Mouse (Mus musculus): ENCODE data around the gene Rpl18. TPM values are rescaled to one million over a fixed set of nuclear protein-coding genes. Genes with fewer than 3 reads are reported as not detected.

The Rpl18 gene
- polyA plus RNA-seq, 1 experiment = 20,873 TPM

DNA sequence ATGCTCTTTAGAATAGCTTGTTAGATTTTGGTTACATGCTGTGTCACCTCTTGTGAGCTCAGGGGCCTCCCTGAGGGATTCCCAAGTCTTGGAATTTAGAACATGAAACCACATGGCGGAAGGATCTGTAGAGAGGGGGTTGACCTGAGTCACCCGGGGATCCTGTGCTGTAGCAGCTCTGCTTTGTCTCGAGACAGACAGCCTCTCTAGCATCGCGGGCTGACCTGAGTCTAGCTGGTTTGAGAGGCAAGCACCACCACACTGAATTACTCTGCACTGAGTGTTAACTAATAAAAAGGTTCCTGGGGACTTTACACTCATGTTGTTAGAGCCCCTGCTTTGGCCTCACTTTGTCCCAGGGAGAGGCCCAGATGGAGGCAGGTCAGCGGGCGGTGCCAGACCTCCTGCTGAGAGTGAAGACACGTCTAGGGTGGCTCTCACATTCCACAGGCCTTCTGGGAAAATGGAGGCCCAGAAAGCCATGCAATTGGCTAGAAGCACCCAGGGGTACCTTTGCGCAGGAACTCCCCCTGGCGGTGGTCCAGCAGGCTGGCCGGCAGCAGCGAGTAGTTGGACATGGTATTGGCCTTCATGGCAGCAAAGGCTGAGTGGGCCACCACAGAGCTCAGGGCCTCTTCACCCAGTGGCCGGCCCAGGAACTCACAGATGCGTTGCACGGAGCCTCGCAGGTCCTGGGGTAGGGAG is 15.6 kb downstream of the Rpl18 start:
- no peak for TF ChIP-seq GATA1 (IDR thresholded peaks at IDR 0.05; ENCODE audit: low read length)

GRCm38 (mm10) chr7:45733477-45733876 is 18.2 kb downstream of the Rpl18 start:
- TF ChIP-seq GATA1 (IDR thresholded peaks at IDR 0.05; ENCODE audit: low read length) = no peak

GRCm38 (mm10) chr7:45739162-45739763 is 24.0 kb downstream of the Rpl18 start:
- no peak for TF ChIP-seq GATA1 (IDR thresholded peaks at IDR 0.05; ENCODE audit: low read length)

- TF ChIP-seq GATA1 (IDR thresholded peaks at IDR 0.05; ENCODE audit: low read length) = no peak
Observed at GRCm38 (mm10) chr7:45739820-45740219, 24.6 kb downstream of the Rpl18 start.

DNA sequence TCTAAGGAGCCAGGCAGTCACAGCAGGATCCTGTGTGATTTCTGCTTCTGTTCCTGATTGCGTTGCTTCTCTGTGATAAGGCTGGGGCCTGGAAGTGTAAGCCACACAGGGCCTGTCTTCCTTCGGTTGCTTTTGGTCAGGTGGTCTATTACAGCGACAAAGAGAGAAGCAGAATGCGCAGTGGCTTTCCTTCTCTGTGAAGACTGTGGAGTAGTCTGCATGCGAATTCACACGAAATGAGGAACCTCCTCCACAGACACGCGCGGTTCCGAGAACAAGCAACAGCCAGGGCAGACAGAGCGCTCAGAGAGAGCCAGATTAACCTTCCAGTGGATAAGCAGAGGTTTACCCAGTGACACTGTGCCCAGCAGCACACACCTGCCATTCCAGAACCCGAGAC is 26.1 kb downstream of the Rpl18 start:
- TF ChIP-seq GATA1 (IDR thresholded peaks at IDR 0.05; ENCODE audit: low read length) = no peak

DNA sequence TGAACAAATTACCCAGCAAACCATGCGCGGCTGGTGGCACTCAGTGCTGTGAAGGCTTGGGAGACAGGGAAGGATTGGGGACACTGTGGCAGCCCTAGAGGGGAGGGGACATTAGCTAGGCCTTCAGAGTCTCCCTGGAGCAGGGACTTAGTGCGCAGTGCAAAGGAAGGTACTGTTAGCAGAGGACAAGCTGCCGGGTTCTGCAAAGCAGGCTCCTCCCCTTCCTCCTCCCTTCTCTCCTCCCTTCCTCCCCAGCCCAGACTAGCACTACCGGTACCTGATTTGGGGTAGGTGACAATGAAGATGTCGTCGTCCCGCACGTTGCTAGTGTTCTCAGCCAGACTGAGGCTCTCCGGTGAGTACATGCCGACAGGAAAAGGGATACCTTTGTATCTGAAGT is 26.5 kb downstream of the Rpl18 start:
- TF ChIP-seq GATA1 (IDR thresholded peaks at IDR 0.05; ENCODE audit: low read length) = no peak

GRCm38 (mm10) chr7:45742338-45742737 is 27.1 kb downstream of the Rpl18 start:
- no peak for TF ChIP-seq GATA1 (IDR thresholded peaks at IDR 0.05; ENCODE audit: low read length)

- TF ChIP-seq GATA1 (IDR thresholded peaks at IDR 0.05; ENCODE audit: low read length) = no peak
Observed at GRCm38 (mm10) chr7:45744387-45744786, 29.1 kb downstream of the Rpl18 start.

GRCm38 (mm10) chr7:45746518-45746917 is 31.3 kb downstream of the Rpl18 start:
- TF ChIP-seq GATA1 (IDR thresholded peaks at IDR 0.05; ENCODE audit: low read length) = no peak

DNA sequence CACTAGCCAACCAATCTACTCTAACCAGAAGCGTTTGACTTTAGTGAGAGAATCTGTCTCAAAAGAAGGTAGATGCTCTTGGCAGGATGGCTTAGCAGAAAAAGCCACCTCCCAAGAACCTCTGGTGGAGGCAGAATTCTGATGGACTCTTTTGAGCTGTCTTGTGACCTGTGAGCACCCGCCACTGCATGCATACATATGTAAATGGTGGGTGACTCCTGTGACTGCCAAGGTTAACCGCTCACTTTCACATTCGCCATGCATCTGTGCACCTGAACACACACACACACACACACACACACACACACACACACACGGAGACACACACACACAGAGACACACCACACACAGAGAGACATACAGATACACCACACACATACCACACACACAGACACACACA is 32.2 kb downstream of the Rpl18 start:
- no peak for TF ChIP-seq GATA1 (IDR thresholded peaks at IDR 0.05; ENCODE audit: low read length)

DNA sequence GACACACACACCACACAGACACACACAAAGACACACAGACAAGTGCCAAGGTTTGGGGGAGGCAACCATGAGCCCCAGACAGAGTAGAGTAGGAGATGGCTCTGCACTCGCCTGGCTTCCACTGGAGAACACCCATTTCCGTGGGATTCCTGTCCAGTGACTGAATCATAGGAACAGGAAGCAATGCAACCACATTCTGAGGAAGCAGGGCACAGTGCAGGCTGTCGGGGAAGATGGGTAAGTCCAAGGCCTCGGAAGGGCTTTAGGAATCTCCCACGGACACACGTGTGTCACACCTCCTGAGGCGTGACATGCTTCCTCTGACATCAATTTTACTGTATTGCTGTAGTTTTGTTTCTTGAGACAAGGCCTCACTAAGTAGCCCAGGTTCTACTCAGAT is 32.9 kb downstream of the Rpl18 start:
- TF ChIP-seq GATA1 (IDR thresholded peaks at IDR 0.05; ENCODE audit: low read length) = no peak

DNA sequence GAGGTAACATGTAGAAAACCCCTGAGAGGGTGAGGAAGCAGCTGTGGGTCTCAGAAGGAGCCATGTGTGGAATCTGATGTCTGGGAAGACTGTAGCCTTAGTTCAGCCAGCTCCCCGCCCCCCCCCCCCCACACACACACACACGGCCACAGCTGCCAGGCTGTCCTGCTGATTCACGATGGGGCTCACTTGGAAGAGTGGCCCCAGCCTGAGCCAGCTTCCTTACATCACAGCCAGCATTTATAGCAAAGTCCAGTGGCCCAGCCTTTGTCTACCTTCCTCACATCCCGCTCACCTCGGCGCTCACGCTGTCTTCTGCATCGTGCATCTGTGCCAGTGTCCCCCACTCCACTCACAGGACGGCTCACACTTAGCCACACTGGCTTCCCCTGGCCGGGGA is 34.1 kb downstream of the Rpl18 start:
- no peak for TF ChIP-seq GATA1 (IDR thresholded peaks at IDR 0.05; ENCODE audit: low read length)

DNA sequence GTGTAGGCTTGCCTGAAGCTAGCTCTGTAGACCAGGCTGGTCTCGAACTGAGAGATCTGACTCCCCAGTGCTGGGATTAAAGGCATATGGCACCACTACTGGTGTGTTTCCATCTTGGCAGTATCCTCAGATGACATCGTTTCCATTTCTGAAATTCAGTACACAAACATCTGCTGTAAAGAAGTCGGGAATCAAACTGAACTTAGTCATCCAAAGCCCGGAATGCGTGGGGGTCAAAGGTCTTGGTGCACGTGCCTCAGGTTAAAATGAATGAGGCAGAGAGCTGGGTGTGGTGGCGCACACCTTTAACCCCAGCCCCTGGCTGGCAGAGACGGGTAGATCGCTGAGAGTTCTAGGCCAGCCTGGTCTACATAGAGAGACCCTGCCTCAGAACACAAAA is 34.9 kb downstream of the Rpl18 start:
- TF ChIP-seq GATA1 (IDR thresholded peaks at IDR 0.05; ENCODE audit: low read length) = no peak

DNA sequence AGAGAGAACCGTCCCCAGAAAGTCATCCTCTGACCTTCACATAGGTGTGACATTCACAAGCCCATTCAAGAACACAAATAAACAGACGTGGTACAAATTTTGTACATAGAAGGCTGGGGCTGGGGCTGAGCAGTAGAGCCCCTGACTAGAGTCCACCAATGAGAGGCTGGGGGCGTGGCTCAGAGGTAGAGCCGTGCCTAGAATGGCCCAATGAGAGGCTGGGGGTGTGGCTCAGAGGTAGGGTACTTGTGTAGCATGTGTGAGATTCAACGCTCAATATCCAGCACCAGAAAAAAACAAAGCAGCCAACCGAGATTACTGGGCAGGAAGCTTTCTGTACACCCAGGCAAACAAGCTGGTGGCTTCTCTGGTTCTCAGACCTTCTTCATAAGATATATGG is 40.4 kb downstream of the Rpl18 start:
- no peak for TF ChIP-seq GATA1 (IDR thresholded peaks at IDR 0.05; ENCODE audit: low read length)

DNA sequence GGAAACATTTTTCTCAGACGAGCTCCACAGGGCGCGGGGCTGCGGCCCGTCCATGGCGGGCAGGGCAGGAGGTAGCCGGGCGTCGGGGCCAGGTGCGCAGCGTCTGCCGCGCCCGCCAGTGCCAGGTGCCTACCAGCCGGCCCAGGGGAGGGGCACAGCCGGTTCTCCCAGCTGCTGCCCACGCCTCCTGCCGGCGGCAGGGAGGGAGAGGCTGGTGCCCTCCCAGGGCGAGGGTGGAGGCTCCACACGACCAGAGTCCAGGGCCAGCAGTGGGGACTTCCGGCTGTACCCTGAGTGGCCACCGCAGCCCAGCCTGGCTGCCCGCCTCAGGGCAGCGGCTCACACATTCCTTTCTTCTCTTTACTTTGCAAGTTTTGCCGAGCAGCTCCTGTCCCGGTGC is 44.1 kb downstream of the Rpl18 start:
- no peak for TF ChIP-seq GATA1 (IDR thresholded peaks at IDR 0.05; ENCODE audit: low read length)

GRCm38 (mm10) chr7:45760151-45760550 is 44.9 kb downstream of the Rpl18 start:
- TF ChIP-seq GATA1 (IDR thresholded peaks at IDR 0.05; ENCODE audit: low read length) = no peak

DNA sequence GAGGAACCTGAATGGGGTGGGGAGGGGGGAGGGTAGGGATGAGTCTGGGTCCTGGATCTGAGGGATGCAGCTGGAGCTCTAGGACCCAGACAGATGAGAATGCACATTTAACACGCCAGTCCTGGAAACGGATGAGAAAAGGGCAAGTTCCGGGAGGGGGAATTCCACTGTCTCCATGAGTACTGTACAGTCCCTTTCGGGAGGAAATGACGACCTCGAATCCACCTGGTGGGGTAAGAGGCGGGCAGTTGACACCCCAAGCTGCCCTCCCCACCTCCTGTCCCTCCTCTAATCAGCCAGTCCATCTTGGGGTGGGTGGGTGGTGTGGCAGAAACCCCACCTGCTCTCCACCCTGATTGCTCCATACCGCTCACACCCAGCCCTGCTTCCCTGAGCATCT is 50.7 kb downstream of the Rpl18 start:
- TF ChIP-seq GATA1 (IDR thresholded peaks at IDR 0.05; ENCODE audit: low read length) = no peak

All from G1E-ER4 (cell line).